Mouse (Mus musculus) right cerebral cortex, adult 2 months (tissue): ENCODE data around the gene Zfp326.

Experiments
- DNase-seq, 2 experiments: peaks; one replicate each; pipeline ENCODE4 v3.0.0; 2021 to 2022; ENCODE audit warnings: low spot score in 2 of 2

The Zfp326 gene

GRCm38 (mm10) chr5:105867427-105867826, 8.9 kb upstream of the Zfp326 start:
- DNase-seq = no peak

DNA sequence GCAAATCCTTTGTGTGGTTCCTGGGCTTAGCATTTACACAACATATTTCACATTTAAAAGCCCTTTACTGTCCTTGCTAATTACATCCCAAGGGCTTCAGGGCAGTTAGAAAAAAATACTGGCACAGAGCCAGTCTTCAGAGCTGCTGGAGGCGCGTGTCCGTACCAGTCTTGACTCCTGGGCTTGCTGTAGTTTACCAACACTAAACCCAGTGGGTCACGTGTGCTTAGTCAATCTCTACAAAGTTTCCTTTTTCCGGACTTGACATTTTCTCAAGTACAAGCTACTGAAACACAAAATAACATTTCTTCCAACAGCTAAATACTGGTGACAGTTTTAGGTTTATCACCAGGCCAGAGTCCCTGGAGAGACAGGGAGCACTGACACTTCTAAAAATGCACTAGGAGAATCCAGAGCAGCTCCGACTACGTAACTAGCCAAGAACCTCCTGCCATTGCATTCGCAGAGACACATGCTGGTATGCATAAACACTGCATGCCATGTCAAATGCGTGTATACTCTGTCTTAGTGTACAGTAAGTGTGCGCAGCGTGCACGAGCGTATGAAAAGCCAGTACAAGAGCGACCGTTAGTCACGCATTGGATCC, 8.4 kb upstream of the Zfp326 start:
- no peak for DNase-seq

GRCm38 (mm10) chr5:105868593-105868992, 7.8 kb upstream of the Zfp326 start:
- peak; percentile 88 to 92 for DNase-seq

- DNase-seq = no peak
These were observed 6.6 kb upstream of the Zfp326 start for GRCm38 (mm10) chr5:105869739-105870138.

DNA sequence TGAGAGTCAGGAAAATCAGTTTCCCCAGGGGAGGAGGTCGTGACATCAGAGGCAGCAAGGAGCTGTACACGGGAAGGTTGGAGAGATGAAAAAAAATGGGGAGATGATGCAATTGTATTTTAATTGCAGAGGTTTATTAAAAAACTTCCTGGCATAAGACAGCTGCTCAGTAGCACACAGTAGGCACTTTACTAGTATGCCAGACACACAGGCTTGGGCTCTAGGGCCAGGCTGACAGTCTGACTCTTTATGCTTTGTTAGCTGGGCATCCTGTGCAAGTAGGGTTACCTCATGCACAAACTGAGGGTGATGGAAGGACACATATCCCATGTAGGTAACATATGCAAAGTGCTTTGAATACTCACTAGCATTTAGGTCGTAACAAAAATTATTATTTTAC, 5.2 kb upstream of the Zfp326 start:
- no peak for DNase-seq

DNA sequence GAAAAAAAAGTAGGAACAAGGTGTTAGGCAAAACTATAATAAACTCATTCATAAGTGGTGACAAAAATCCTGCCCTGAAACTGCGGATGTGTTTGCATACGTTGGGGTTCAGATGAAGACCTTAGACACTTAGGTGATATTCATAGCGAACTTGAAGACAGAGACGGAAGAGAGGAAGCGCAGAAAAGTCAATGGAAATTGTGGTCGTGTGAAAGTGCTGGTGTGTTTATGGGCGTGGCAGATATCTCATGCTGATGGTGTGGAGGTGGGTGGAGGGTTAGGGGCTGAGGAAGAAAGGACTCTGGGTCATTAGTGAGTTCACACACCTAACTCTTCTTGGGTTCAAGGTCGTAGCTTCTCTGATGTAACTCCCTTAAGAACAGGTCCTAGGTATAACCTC, 4.2 kb upstream of the Zfp326 start:
- DNase-seq = no peak

GRCm38 (mm10) chr5:105872916-105873315, 3.4 kb upstream of the Zfp326 start:
- no peak for DNase-seq

DNA sequence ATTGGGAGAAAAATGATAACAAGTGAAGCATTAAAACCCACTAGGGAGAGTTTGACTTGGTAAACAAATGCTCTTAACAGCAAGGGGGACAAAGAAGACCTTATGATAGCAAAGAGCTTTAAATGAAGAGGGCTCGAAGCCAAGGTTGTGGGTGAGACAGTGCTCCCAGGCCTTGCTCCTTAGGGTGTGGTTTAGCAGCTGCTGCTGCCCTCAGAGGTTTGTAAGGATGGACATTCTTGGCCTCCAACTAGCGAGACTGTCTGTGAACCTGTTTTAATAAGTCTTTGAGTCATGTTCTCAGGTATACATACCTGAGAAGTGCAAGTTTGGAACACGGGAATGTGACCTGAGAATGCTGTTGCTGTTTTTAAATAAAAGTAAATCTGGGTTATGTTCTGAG, 2.6 kb upstream of the Zfp326 start:
- no peak for DNase-seq

DNA sequence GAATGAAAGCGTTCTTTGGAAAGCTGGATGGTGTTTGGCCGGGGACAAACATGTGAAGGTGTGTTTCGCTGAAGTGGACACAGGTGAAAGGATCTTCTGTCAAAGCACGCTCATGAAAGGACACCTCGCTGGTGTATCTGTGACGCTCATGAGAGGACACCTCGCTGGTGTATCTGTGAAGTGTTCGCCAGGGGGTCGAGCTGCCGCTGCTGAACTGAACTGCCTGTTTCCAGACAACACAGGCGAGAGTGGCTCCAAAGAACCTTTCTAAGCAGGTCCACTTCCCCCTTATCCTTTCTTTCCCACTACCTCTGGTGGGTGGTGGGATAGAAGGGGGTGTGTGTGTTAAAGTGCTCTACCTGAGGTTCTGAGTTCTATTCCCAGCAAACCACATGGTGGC, 1.9 kb upstream of the Zfp326 start:
- DNase-seq = no peak

DNA sequence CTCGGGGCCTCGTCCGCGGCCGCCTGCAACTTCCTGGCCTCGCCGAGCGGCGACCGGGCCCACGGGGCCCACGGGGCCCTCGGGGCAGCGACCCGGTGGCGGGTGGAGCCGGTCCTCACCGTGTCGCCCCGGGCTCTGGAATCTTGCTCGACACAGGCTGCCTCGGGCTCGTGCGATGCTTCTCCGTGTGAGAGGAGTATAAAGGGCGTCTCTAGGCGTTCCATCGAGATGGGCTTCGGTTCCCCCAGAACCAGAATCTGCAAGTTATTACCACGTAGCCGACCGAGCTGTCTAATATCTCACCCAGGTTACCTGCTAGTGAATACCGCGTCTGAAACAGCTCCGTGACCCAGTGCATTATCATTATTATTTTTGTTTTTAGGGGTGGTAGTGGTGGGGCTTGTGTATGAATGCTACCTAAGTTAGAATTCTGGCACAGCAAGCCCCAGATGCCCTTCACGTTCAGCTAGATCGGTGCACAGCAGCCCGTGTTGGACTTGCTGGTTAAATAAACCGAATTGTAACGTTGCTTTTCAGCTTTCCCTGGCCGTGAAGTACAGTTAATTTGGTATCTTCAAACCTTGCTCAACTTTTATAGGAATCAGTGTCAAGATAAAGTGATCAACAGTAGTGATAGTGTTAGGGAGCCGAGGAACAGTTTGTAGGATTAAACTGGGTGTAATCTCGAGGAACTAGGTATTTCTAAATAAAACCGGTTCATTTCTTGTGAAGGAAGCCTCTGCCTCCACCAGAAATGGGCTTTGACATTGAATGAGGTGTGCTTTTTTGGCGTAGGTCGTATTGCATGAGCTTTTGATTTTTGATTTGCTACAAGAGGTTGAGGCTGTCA, 785 bp downstream of the Zfp326 start:
- peak; percentile 25 to 40 for DNase-seq

DNA sequence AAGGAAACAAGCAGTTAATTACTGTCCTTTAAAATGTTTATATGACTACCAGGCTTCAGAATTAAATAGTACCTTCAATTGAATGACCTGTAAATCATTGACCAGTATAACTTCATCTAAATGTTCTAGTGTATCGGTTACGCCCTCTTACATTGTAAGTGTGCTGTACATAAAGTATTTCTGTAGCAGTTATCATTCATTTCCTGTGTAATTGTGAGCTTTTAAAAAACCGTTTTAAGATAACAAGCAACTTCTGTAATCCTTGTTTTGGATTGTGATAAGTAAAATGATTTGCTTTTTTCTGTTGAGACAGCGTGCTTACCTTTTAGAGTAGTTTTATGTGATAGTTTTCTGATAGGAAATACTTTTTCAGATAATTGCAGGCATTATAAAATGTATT, 11.0 kb downstream of the Zfp326 start:
- no peak for DNase-seq

DNA sequence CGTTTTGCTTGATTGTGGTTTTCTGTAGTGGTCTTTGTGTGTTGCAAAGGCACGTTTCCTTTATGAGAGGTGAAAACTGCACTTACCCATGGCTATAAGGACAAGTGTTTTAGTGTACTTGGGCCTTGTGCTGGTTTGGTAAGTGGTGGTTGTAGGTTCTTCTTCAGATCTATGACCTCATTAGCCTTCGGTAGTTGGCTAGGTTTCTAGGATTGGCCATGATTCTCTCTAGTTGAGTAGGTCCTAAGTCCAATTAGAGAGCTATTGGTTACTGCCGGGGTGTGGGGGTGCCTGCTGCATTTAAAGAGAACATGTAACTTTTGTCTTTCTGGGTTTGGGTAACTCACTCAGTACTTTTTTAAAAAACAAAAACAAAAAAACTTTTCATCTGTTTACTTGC, 21.8 kb downstream of the Zfp326 start:
- no peak for DNase-seq

- DNase-seq = peak; percentile 26 to 42
These were observed 32.8 kb downstream of the Zfp326 start for GRCm38 (mm10) chr5:105909209-105909608.

DNA sequence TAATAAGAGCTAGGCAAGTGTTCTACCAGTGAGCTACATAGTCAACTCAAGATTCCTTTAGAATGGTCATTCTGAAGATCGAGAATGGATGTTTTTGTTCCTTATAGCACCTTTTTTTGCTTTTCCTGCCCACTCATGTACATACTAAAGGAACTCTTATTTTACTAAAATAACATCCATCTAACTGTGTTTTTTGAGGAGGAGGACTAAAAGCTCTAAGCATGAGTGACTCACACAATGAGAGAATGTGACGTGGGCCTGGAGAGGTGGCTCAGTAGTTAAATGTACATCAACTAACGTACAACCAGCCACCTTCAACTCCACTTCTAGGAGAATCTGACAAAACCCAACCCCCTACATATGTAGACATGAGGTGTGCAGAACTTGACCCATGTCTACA, 33.3 kb downstream of the Zfp326 start:
- DNase-seq = peak; percentile 17 to 44

DNA sequence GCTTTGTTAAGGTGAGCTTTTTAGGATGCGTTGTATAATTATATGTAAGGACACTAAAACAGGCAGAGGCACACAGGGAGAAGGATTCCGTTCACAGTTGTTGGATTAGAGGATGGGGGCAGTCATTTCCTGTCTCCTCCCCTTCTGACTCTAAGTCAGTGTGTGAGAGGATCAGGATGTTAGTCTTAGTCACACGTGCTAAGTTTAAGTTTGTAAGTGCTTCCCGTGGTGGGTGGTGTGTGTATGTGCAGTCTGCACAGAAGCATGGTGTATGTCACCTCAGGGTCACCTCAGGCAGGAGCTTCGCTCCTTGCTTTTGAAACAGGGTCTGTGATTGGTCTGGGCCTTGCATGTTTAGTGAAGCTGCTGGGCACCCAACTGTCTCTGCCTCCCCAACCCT, 35.1 kb downstream of the Zfp326 start:
- no peak for DNase-seq

GRCm38 (mm10) chr5:105917398-105917797, 41.0 kb downstream of the Zfp326 start:
- DNase-seq = no peak

GRCm38 (mm10) chr5:105918289-105918688, 41.9 kb downstream of the Zfp326 start:
- DNase-seq = no peak

DNA sequence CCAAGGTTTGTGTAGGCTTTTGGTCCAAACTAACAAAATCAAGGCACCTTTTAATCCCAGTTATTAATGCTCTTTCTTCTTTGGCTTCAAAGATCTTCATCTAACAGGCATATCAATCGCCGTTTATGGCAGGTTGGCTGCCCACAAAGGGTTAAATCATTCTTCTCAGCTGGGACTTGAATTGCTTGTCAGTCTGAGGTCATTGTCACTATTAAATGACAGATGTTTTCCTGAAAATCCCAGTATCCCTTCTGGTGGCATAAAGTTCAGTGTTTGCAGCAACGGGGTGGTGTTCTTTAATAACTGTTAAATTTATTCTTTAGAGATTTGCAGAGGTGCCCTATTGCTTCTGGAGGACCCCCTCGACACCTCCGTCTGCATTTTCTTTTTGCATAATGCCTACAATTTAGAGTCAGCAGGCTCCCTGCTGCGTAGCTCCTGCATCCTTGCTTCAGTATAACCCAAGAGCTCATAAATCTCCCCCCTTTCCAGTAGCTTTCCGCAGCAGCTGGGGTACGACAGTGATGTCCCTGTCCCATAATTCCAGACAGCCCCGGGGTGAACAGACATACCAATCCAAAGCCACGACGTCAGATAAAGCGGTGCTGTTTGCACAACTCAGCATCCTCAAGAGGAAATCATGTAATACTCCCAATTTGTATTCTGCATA, 46.6 kb downstream of the Zfp326 start:
- no peak for DNase-seq

- no peak for DNase-seq
These were observed 48.0 kb downstream of the Zfp326 start for GRCm38 (mm10) chr5:105924347-105924746.

DNA sequence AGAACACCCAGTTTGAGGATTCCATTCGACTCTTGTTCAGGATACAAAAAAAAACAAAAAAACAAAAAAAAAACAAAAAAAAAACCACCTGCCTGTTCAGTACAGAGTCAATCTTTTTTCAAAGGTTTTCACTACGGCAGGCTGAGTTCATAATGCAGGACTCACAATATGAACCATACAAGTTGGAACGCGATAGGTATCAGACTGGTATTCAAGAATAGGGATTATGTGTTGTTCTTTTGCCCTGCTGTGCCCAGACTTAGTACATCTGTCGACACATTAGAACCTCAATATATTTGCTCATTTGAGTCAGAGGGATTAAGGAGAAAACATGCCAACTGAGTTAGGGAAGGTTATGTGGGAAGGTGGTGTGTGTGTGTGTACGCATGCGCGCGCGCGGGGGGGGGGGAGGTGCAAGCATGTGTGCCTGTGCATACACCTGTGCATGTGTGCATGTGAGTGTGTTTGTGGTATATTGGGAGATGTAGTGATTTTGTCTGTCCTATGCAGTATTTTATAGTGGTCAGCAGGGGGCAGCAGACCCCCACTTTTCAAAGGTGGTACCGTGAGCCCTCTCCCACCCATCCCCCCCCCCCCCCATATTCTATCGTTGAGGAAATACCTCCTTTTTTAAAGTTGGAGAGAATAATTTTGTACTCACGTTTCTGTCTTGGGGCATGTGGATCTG, 49.3 kb downstream of the Zfp326 start:
- DNase-seq = no peak

DNA sequence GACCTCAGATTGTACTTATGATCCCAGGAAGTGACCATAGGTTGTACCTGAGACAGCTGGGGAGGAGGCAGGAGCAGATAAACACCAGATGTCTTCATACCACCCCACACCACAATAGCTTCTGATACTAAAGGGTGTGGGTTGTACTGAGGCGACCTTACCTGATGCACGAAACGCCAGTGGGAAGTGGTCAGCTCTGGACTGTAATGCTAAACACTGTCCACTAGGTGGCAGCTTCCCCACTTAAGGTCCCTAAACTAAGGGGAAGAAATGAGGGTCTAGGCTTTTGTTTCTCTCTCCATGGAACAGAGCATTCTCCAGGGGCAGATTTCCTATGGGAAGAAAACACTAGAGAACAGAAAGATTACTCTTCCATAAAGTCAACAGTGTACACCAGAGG, 53.9 kb downstream of the Zfp326 start:
- DNase-seq = no peak

- DNase-seq = no peak
These were observed 56.0 kb downstream of the Zfp326 start for GRCm38 (mm10) chr5:105932392-105932791.
